Mouse (Mus musculus) megakaryocyte, adult 5-6 weeks (primary cell): ENCODE measurements around the gene Raver1. TPM values are rescaled to one million over a fixed set of nuclear protein-coding genes. Genes with fewer than 3 reads are reported as not detected.

ENCODE experiments used
- total RNA-seq, 2 experiments: library from RNA; stranded (forward) in 1 of 2; stranded (reverse) in 1 of 2; fragments of 153-499, 151-499 nt in 1 of 2; fragments of 221-1000, 200-1000 nt in 1 of 2; gene quantifications; 2 replicates each; pipeline versions ENCODE4 v1.2.3 to v1.2.4; 2015 to 2017

Raver1 gene
- total RNA-seq, 2 experiments from 2014 or later = 17.1 to 36.0 TPM

Other genes with a start within 250 kb of the Raver1 start
- 1.5 and 2.3 TPM in 2 replicates for gene A230050P20Rik, start 223.4 kb downstream of the Raver1 start, total RNA-seq (2015)
- 1.4 and 2.6 TPM in 2 replicates for gene A230050P20Rik, start 223.4 kb downstream of the Raver1 start, total RNA-seq (2017)
- gene Angptl6, start 212.3 kb downstream of the Raver1 start, total RNA-seq (2015) = 0.62 and 1.3 TPM in 2 replicates
- gene Angptl6, start 212.3 kb downstream of the Raver1 start, total RNA-seq (2017) = 0.11 and 0.57 TPM in 2 replicates
- gene Ppan, start 203.8 kb downstream of the Raver1 start, total RNA-seq (2015) = 5.7 and 7.8 TPM in 2 replicates
- gene Ppan, start 203.8 kb downstream of the Raver1 start, total RNA-seq (2017) = 27.5 and 32.2 TPM in 2 replicates
- gene Eif3g, start 193.4 kb downstream of the Raver1 start, total RNA-seq (2015) = 88.4 and 102 TPM in 2 replicates
- 79.0 and 80.6 TPM in 2 replicates for gene Eif3g, start 193.4 kb downstream of the Raver1 start, total RNA-seq (2017)
- gene Dnmt1, start 132.1 kb downstream of the Raver1 start, total RNA-seq (2015) = 85.4 and 89.6 TPM in 2 replicates
- gene Dnmt1, start 132.1 kb downstream of the Raver1 start, total RNA-seq (2017) = 165 and 171 TPM in 2 replicates
- gene S1pr2, start 115.2 kb downstream of the Raver1 start, total RNA-seq (2015) = 7.5 and 8.9 TPM in 2 replicates
- 2.8 and 3.0 TPM in 2 replicates for gene S1pr2, start 115.2 kb downstream of the Raver1 start, total RNA-seq (2017)
- gene Mrpl4, start 89.3 kb downstream of the Raver1 start, total RNA-seq (2015) = 47.3 and 63.6 TPM in 2 replicates
- gene Mrpl4, start 89.3 kb downstream of the Raver1 start, total RNA-seq (2017) = 44.5 and 50.3 TPM in 2 replicates
- gene Icam1, start 76.0 kb downstream of the Raver1 start, total RNA-seq (2015) = 9.6 and 15.3 TPM in 2 replicates
- 19.5 and 20.5 TPM in 2 replicates for gene Icam1, start 76.0 kb downstream of the Raver1 start, total RNA-seq (2017)
- gene Icam4, start 62.6 kb downstream of the Raver1 start, total RNA-seq (2015) = 0.91 and 1.1 TPM in 2 replicates
- 0.44 and 2.4 TPM in 2 replicates for gene Icam4, start 62.6 kb downstream of the Raver1 start, total RNA-seq (2017)
- gene Icam5, start 59.9 kb downstream of the Raver1 start, total RNA-seq (2015) = not detected in 2 replicates
- gene Icam5, start 59.9 kb downstream of the Raver1 start, total RNA-seq (2017) = not detected in 2 replicates
- gene Zglp1, start 24.9 kb downstream of the Raver1 start, total RNA-seq (2015) = 1.2 TPM in 1 of 2 replicates, not detected in the other
- not detected in 2 replicates for gene Zglp1, start 24.9 kb downstream of the Raver1 start, total RNA-seq (2017)
- 0.16 and 0.22 TPM in 2 replicates for gene Gm49373, start 18.9 kb downstream of the Raver1 start, total RNA-seq (2015)
- gene Gm49373, start 18.9 kb downstream of the Raver1 start, total RNA-seq (2017) = 0.59 TPM in 1 of 2 replicates, not detected in the other
- 0.73 and 2.1 TPM in 2 replicates for gene Fdx1l, start 18.4 kb downstream of the Raver1 start, total RNA-seq (2015)
- gene Fdx1l, start 18.4 kb downstream of the Raver1 start, total RNA-seq (2017) = 15.3 and 17.5 TPM in 2 replicates
- gene Gm38431, start within 50 bp of the Raver1 start, total RNA-seq (2015) = 43.4 and 44.9 TPM in 2 replicates
- 3.8 and 5.1 TPM in 2 replicates for gene Gm38431, start within 50 bp of the Raver1 start, total RNA-seq (2017)
- gene Tyk2, start 39.2 kb upstream of the Raver1 start, total RNA-seq (2015) = 24.9 and 30.9 TPM in 2 replicates
- 33.5 and 37.0 TPM in 2 replicates for gene Tyk2, start 39.2 kb upstream of the Raver1 start, total RNA-seq (2017)
- gene Cdc37, start 58.0 kb upstream of the Raver1 start, total RNA-seq (2015) = 39.6 and 49.0 TPM in 2 replicates
- 149 and 165 TPM in 2 replicates for gene Cdc37, start 58.0 kb upstream of the Raver1 start, total RNA-seq (2017)
- 6.8 and 7.3 TPM in 2 replicates for gene Pde4a, start 73.7 kb upstream of the Raver1 start, total RNA-seq (2015)
- 3.0 and 3.9 TPM in 2 replicates for gene Pde4a, start 73.7 kb upstream of the Raver1 start, total RNA-seq (2017)
- 17.7 and 18.8 TPM in 2 replicates for gene Keap1, start 147.4 kb upstream of the Raver1 start, total RNA-seq (2015)
- gene Keap1, start 147.4 kb upstream of the Raver1 start, total RNA-seq (2017) = 34.0 and 36.9 TPM in 2 replicates
- gene S1pr5, start 156.4 kb upstream of the Raver1 start, total RNA-seq (2015) = 3.6 and 4.0 TPM in 2 replicates
- gene S1pr5, start 156.4 kb upstream of the Raver1 start, total RNA-seq (2017) = 7.9 and 9.0 TPM in 2 replicates
- gene Atg4d, start 173.3 kb upstream of the Raver1 start, total RNA-seq (2015) = 14.6 and 15.0 TPM in 2 replicates
- 13.5 and 19.3 TPM in 2 replicates for gene Atg4d, start 173.3 kb upstream of the Raver1 start, total RNA-seq (2017)
- gene Kri1, start 196.0 kb upstream of the Raver1 start, total RNA-seq (2015) = 28.0 and 28.4 TPM in 2 replicates
- 53.6 and 76.9 TPM in 2 replicates for gene Kri1, start 196.0 kb upstream of the Raver1 start, total RNA-seq (2017)
- gene Cdkn2d, start 199.4 kb upstream of the Raver1 start, total RNA-seq (2015) = 132 and 138 TPM in 2 replicates
- gene Cdkn2d, start 199.4 kb upstream of the Raver1 start, total RNA-seq (2017) = 65.6 and 75.3 TPM in 2 replicates
- 0.31 and 0.32 TPM in 2 replicates for gene Ap1m2, start 220.3 kb upstream of the Raver1 start, total RNA-seq (2015)
- gene Ap1m2, start 220.3 kb upstream of the Raver1 start, total RNA-seq (2017) = 0.92 and 1.6 TPM in 2 replicates
- gene Slc44a2, start 228.7 kb upstream of the Raver1 start, total RNA-seq (2015) = 112 and 124 TPM in 2 replicates
- gene Slc44a2, start 228.7 kb upstream of the Raver1 start, total RNA-seq (2017) = 101 and 116 TPM in 2 replicates